Mouse (Mus musculus): ENCODE measurements around the gene Nacad. TPM values are rescaled to one million over a fixed set of nuclear protein-coding genes. Genes with fewer than 3 reads are reported as not detected.

Gene Nacad
- polyA plus RNA-seq, 1 experiment from 2014 or later = 1.3 TPM

- H3K36me3 ChIP-seq (ENCODE audit: control insufficient read depth, insufficient read depth, low read length) = no peaks in the 10 kb centered on the region
- H3K4me2 ChIP-seq = no peak overlapping the region
- ATAC-seq (replicated peaks; ENCODE audit: insufficient number of reproducible peaks, low FRiP score, low TSS enrichment) = no peak; the same call in 1 of the 2 replicates
- H3K9me3 ChIP-seq (replicated peaks; ENCODE audit: control insufficient read depth, low read length) = no peaks in the 10 kb centered on the region
- H3K4me3 ChIP-seq (ENCODE audit: low read depth, low read length) = no peak overlapping the region
- H3K9ac ChIP-seq (ENCODE audit: low read depth, low read length) = no peak overlapping the region
- H3K4me1 ChIP-seq (ENCODE audit: control insufficient read depth, insufficient read depth, low read length) = peaks cover 4% of the 10 kb centered on the region
- H3K27ac ChIP-seq (ENCODE audit: low read depth, low read length) = no peak overlapping the region
- no peaks in the 10 kb centered on the region for H3K27me3 ChIP-seq (ENCODE audit: control insufficient read depth, insufficient read depth, low read length)
- WGBS (ENCODE audit: insufficient replicate concordance) = 67% methylated on average over 6 of the region's 6 CpGs
Measured at GRCm38 (mm10) chr11:6562359-6562758, 43.5 kb downstream of the Nacad start.

- Histone ChIP-seq H3K27ac (ENCODE audit: low read depth, low read length) (no peak overlapping the region), H3K36me3 (ENCODE audit: control insufficient read depth, insufficient read depth, low read length) (peaks cover 2% of the 10 kb centered on the region; the same call in 1 of the 2 replicates), H3K4me2 (no peak overlapping the region), H3K4me1 (ENCODE audit: control insufficient read depth, insufficient read depth, low read length) (peaks cover 4% of the 10 kb centered on the region), H3K4me3 (ENCODE audit: low read depth, low read length) (no peak overlapping the region), H3K27me3 (ENCODE audit: control insufficient read depth, insufficient read depth, low read length) (no peaks in the 10 kb centered on the region), H3K9ac (ENCODE audit: low read depth, low read length) (no peak overlapping the region), H3K9me3 (replicated peaks; ENCODE audit: control insufficient read depth, low read length) (no peaks in the 10 kb centered on the region)
- 96% methylated on average over 4 of the region's 4 CpGs for WGBS (ENCODE audit: insufficient replicate concordance)
- no peak for ATAC-seq (replicated peaks; ENCODE audit: insufficient number of reproducible peaks, low FRiP score, low TSS enrichment)
Measured at GRCm38 (mm10) chr11:6561474-6561873, 44.4 kb downstream of the Nacad start.

GRCm38 (mm10) chr11:6560655-6561360 is 45.0 kb downstream of the Nacad start:
- Histone ChIP-seq H3K9ac (ENCODE audit: low read depth, low read length) (no peak overlapping the region), H3K4me2 (no peak overlapping the region), H3K4me1 (ENCODE audit: control insufficient read depth, insufficient read depth, low read length) (peaks cover 4% of the 10 kb centered on the region), H3K4me3 (ENCODE audit: low read depth, low read length) (no peak overlapping the region), H3K27ac (ENCODE audit: low read depth, low read length) (no peak overlapping the region), H3K9me3 (replicated peaks; ENCODE audit: control insufficient read depth, low read length) (no peaks in the 10 kb centered on the region), H3K27me3 (ENCODE audit: control insufficient read depth, insufficient read depth, low read length) (no peaks in the 10 kb centered on the region), H3K36me3 (ENCODE audit: control insufficient read depth, insufficient read depth, low read length) (peaks cover 2% of the 10 kb centered on the region; the same call in 1 of the 2 replicates)
- no peak for ATAC-seq (replicated peaks; ENCODE audit: insufficient number of reproducible peaks, low FRiP score, low TSS enrichment)
- 85% methylated on average over 13 of the region's 13 CpGs for WGBS (ENCODE audit: insufficient replicate concordance)

- no peak overlapping the region for H3K27ac ChIP-seq (ENCODE audit: low read depth, low read length)
Measured at GRCm38 (mm10) chr11:6559996-6560395, 45.9 kb downstream of the Nacad start.

DNA sequence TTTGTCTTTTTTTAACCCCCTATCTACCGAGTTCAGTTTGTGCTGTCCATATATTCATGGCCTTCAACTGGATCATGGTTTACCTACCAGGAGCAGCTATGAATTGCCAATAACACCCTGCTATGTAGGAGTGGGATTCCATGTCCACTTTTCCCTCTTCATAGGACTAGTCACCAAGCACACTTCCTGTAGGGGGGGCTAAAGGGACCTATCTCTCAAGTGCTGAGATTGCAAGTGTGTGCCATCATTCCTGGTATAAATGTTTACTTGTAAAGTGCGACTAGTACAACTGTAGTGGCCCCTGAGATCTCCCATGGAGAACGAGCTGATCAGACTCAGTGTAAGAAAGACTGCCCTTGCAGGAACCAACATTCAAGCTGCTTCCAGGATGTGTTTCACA is 47.6 kb downstream of the Nacad start:
- Histone ChIP-seq H3K9ac (ENCODE audit: low read depth, low read length) (no peak overlapping the region), H3K4me3 (ENCODE audit: low read depth, low read length) (no peak overlapping the region), H3K4me1 (ENCODE audit: control insufficient read depth, insufficient read depth, low read length) (peaks cover 4% of the 10 kb centered on the region), H3K27me3 (ENCODE audit: control insufficient read depth, insufficient read depth, low read length) (no peaks in the 10 kb centered on the region), H3K36me3 (ENCODE audit: control insufficient read depth, insufficient read depth, low read length) (peaks cover 2% of the 10 kb centered on the region; the same call in 1 of the 2 replicates), H3K4me2 (no peak overlapping the region), H3K27ac (ENCODE audit: low read depth, low read length) (no peak overlapping the region), H3K9me3 (replicated peaks; ENCODE audit: control insufficient read depth, low read length) (no peaks in the 10 kb centered on the region)
- WGBS (ENCODE audit: insufficient replicate concordance) = 84% methylated on average over 3 of the region's 3 CpGs
- no peak for ATAC-seq (replicated peaks; ENCODE audit: insufficient number of reproducible peaks, low FRiP score, low TSS enrichment)

More at GRCm38 (mm10) chr11:6559996-6560395, 45.9 kb downstream of the Nacad start:
- Histone ChIP-seq H3K4me2 (no peak overlapping the region), H3K9ac (ENCODE audit: low read depth, low read length) (no peak overlapping the region), H3K4me1 (ENCODE audit: control insufficient read depth, insufficient read depth, low read length) (peaks cover 4% of the 10 kb centered on the region), H3K4me3 (ENCODE audit: low read depth, low read length) (no peak overlapping the region), H3K9me3 (replicated peaks; ENCODE audit: control insufficient read depth, low read length) (no peaks in the 10 kb centered on the region), H3K27me3 (ENCODE audit: control insufficient read depth, insufficient read depth, low read length) (no peaks in the 10 kb centered on the region), H3K36me3 (ENCODE audit: control insufficient read depth, insufficient read depth, low read length) (peaks cover 2% of the 10 kb centered on the region; the same call in 1 of the 2 replicates)
- no peak for ATAC-seq (replicated peaks; ENCODE audit: insufficient number of reproducible peaks, low FRiP score, low TSS enrichment)
- WGBS (ENCODE audit: insufficient replicate concordance) = 89% methylated on average over 2 of the region's 2 CpGs

DNA sequence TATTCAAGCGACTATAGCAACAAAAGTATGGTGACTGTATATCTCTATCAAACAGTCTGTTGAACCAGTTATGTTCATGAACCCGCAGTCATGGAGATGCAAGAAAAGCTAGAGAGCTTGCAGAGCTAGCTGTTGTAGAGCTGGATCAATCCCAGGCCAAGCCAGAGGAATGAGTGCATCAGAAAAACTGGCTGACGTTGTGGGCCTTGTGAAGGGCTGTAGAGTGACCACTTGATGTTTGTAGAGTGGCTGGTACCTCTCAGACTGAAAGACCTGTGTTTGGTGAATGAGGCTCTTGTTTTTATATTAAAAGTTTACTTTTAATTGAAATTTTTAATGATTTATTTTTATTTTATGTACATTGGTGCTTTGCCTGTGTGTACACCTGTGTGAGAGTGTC is 55.7 kb downstream of the Nacad start:
- no peak overlapping the region for H3K4me3 ChIP-seq (ENCODE audit: low read depth, low read length)
- H3K27me3 ChIP-seq (ENCODE audit: control insufficient read depth, insufficient read depth, low read length) = no peaks in the 10 kb centered on the region
- no peak for ATAC-seq (replicated peaks; ENCODE audit: insufficient number of reproducible peaks, low FRiP score, low TSS enrichment)
- H3K27ac ChIP-seq (ENCODE audit: low read depth, low read length) = no peak overlapping the region
- WGBS (ENCODE audit: insufficient replicate concordance) = 87% methylated on average over 3 of the region's 3 CpGs
- H3K9me3 ChIP-seq (replicated peaks; ENCODE audit: control insufficient read depth, low read length) = no peaks in the 10 kb centered on the region
- no peak overlapping the region for H3K9ac ChIP-seq (ENCODE audit: low read depth, low read length)
- H3K4me1 ChIP-seq (ENCODE audit: control insufficient read depth, insufficient read depth, low read length) = peaks cover 9% of the 10 kb centered on the region
- H3K36me3 ChIP-seq (ENCODE audit: control insufficient read depth, insufficient read depth, low read length) = peaks cover 2% of the 10 kb centered on the region; the same call in 1 of the 2 replicates
- no peak overlapping the region for H3K4me2 ChIP-seq

GRCm38 (mm10) chr11:6549770-6550169 is 56.1 kb downstream of the Nacad start:
- Histone ChIP-seq H3K27me3 (ENCODE audit: control insufficient read depth, insufficient read depth, low read length) (no peaks in the 10 kb centered on the region), H3K4me3 (ENCODE audit: low read depth, low read length) (no peak overlapping the region), H3K4me1 (ENCODE audit: control insufficient read depth, insufficient read depth, low read length) (peaks cover 9% of the 10 kb centered on the region), H3K9ac (ENCODE audit: low read depth, low read length) (no peak overlapping the region), H3K4me2 (no peak overlapping the region), H3K27ac (ENCODE audit: low read depth, low read length) (no peak overlapping the region), H3K9me3 (replicated peaks; ENCODE audit: control insufficient read depth, low read length) (no peaks in the 10 kb centered on the region), H3K36me3 (ENCODE audit: control insufficient read depth, insufficient read depth, low read length) (peaks cover 2% of the 10 kb centered on the region; the same call in 1 of the 2 replicates)
- no peak for ATAC-seq (replicated peaks; ENCODE audit: insufficient number of reproducible peaks, low FRiP score, low TSS enrichment)
- WGBS (ENCODE audit: insufficient replicate concordance) = 92% methylated on average over 2 of the region's 2 CpGs

Measured in heart, embryonic 11.5 days (tissue).